Mouse (Mus musculus) left cerebral cortex, adult 2 months (tissue): ENCODE results near the gene Pam. TPM values are rescaled to one million over a fixed set of nuclear protein-coding genes. Genes with fewer than 3 reads are reported as not detected.

ENCODE experiments used
- DNase-seq, 2 experiments: peaks; one replicate each; pipeline ENCODE4 v3.0.0; 2021 to 2022; ENCODE audit warnings: low spot score in 2 of 2, mixed read lengths in 1 of 2; ENCODE audit errors: extremely low spot score in 1 of 2
- H3K27ac ChIP-seq: fragments of 200-600 bp; 2 replicates; pipeline ENCODE4 v1.8.1; 2022
- H3K4me3 ChIP-seq: fragments of 200-600 bp; 2 replicates; pipeline ENCODE4 v1.8.1; 2022
- CTCF ChIP-seq: fragments of 200-600 bp; IDR thresholded peaks from 2 replicates; pipeline ENCODE4 v1.8.1; 2022; ENCODE audit warnings: antibody characterized with exemption, mild to moderate bottlenecking, moderate library complexity
- intact Hi-C: fragments of 180-260 bp; cut with DNase I; formaldehyde crosslinking; loops from one replicate; pipeline ENCODE4 v1.15.1; 2025
- total RNA-seq, 2 experiments: library from RNA; stranded (reverse); gene quantifications; 2 replicates each; pipeline ENCODE4 v1.2.3; 2021

Pam gene
- total RNA-seq, 2 experiments from 2014 or later: 258 to 269 TPM

DNA sequence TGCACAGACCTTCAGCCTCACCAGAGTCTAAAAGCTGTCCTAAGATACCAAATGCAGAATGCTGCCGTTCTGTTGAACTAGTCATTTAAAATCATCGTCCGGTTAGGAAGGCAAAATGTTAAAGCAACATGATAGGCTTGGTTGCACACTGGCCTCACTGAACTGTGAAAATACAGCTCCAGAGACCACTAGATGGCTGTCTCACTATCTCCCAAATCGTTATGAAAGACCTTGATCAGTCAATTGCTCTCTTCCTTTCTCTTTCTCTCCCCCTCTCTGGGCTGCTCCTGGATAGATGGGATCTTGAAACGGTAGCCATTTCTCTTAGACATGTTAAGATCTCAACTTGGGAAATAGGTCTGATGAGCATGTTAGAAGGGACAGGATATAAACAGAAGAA lies 223.0 kb downstream of the Pam start:
- no peak overlapping the region for H3K4me3 ChIP-seq
- intact Hi-C loops: no loop called here
- DNase-seq: no peak

DNA sequence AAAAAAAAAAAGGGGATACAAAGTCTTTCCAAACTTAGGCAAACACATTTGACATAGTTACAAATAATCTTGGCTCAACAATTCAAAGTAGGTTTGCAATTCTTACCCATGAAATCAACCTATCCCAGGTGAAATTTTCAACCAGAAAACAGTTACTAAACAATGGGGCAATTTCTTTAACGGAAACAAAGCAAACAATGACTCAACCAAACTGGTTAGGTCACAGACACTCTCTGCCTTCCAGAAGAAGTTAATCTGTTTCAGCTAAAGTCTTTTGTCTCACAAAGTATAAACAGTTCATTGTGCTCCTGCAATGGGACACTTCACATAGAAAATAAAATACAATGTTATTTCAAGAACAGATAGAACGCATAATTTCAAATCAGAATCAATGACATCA lies 223.4 kb downstream of the Pam start:
- Histone ChIP-seq H3K27ac (no peak overlapping the region), H3K4me3 (no peak overlapping the region)
- no peak for DNase-seq
- TF ChIP-seq CTCF: no peak
- intact Hi-C loops: no loop called here

More for the DNA sequence above, 223.0 kb downstream of the Pam start:
- TF ChIP-seq CTCF: peak; percentile 43
- H3K27ac ChIP-seq: no peak overlapping the region; the same call in 1 of the 2 replicates

DNA sequence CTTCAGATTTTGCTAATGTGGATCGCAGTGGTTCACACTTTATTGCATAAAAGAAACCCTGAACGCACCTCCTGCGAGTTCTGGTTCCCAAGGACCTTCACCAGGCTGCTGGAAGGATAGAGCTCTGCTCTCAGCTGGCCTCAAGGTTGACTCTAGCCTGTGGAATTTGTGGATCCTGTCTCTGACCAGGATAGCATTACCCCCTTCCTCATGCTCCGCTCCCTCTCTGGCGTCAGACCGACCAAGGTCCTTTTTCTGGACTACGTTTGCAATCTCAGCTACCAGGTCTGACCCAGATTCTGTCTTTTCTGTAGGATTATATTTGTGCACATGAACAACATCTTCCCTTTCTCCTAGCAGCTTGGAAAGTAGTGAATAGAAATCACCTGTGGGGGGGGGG lies 231.3 kb downstream of the Pam start:
- H3K27ac ChIP-seq: peak overlapping the region; percentile 72
- intact Hi-C loops: loop anchor here (5.0 kb wide), 1 partner anchor 113 kb away; no protein-coding TSS in a partner anchor
- DNase-seq: no peak
- H3K4me3 ChIP-seq: no peak overlapping the region
- TF ChIP-seq CTCF: no peak

DNA sequence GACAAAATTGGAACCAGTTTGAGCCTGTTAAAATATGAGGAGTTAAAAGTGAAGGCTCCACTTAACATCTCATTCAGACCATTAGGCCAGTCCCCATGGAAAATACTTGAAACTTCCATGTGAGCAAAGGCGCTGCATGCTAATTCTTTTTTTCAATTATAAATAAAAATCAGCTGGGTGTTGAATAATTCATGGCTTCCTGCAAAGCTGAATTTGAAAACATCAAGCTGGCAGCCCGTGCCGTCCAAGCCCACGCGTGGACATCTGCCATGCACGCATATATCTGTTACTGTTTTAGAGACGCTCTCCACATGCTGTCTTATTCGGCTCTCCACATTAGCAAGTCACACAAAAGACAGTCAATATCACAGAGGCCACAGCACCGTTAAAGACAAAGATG lies 232.3 kb downstream of the Pam start:
- Histone ChIP-seq H3K4me3 (no peak overlapping the region), H3K27ac (peak overlapping the region; percentile 72)
- TF ChIP-seq CTCF: no peak
- intact Hi-C loops: loop anchor here (5.0 kb wide), 1 partner anchor 114 kb away; no protein-coding TSS in a partner anchor
- peak; percentile 67 to 84 for DNase-seq

DNA sequence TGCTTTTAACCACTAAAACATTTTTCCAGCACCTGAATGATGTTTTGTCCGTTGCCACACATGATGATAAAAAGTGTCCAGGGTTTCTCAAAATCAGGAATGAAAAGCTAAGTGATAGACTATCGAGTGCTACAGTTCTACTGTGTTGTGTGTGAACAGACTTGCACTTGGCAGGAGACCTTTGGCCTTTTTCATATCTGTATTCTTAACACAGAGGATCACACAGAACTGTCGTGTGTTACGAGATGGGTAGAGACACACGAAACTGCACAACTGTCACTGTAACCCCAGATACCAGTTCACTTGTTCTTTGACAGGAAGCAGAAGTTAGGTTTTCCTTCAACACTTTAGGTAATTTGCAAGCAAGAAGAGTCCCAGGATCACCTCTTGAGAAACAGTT lies 232.7 kb downstream of the Pam start:
- DNase-seq: no peak
- TF ChIP-seq CTCF: no peak
- Histone ChIP-seq H3K4me3 (no peak overlapping the region), H3K27ac (peak overlapping the region; percentile 37)
- intact Hi-C loops: loop anchor here (5.0 kb wide), 1 partner anchor 115 kb away; no protein-coding TSS in a partner anchor

DNA sequence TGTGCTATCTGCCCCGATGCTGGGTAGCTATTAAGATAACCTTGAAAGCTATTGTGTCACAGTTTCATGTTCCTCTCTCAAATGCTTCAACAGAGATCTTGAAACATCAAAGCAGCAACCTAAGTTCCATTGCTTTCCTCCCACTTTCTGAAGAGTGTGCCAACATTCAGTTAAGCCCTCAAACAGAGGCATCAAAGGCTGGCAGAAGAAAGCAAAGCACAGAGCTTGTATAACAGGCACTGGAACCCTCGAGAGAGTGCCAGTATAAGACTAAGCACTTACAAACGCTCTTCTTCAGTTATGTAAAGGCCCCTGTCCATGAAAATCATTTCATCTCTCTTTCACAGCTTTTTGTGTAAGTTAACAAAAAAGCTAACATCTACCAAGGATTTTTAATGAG lies 241.2 kb downstream of the Pam start:
- intact Hi-C loops: no loop called here
- no peak for TF ChIP-seq CTCF
- Histone ChIP-seq H3K4me3 (no peak overlapping the region), H3K27ac (0 out of 2 replicates have a peak overlapping the region, but pooled peaks have one; percentile 16)
- no peak for DNase-seq

DNA sequence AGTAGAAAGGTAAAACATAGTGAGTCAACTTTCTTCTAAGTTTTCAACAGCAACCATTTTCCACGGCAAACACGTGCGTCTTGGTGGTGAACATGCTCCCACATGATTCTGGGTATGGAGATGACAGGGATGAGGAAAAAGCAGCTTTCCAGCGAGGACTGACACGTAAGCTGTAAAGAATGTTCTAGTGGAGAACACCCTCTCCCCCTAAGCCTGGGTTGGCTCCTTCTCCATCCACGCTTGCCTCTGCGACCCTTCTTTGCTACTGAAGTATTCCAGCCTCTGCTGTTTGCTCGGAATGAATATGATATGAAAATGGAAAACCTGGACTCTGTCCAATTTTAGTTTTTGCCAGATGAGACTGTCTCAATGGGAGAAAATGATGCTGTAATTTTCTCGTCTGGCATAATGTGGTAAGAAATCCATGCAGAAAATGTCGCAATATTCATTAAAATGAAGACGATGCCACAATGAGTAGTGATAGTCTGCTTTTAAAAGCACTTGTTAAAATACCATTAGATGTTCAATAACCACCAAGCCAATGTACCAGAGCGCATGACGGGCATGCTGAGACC lies 243.8 kb downstream of the Pam start:
- Histone ChIP-seq H3K27ac (no peak overlapping the region), H3K4me3 (no peak overlapping the region)
- DNase-seq: no peak
- TF ChIP-seq CTCF: no peak
- intact Hi-C loops: no loop called here

DNA sequence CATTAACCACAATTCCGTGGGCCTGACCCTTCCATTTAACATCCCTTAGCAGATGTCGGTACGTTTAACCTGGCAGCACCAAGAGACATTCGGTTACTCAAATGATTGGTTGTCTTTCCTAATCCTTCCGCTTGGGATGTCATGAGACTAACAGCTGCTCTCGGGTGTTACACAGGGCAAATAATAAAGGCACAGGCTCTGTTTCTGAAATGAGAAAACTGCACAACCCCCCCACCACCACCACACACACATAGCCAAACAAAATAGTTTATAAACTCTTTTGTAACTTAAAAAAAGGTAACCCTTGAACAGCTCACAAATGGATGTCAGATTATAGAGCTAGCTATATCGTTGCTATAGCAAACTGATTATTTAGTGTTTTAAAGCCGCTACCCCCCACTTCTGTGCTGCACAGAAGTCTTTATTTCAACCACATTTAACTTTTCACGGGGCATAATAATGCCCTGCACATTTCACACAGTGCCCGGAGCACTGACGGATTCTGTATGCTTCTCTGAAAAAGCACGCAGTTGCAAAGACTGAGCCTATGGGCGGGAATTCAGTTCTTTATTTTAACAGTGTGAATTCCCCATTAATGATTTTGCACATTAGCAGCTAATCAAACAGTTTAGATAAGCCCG lies 246.7 kb downstream of the Pam start:
- intact Hi-C loops: no loop called here
- H3K27ac ChIP-seq: no peak overlapping the region
- TF ChIP-seq CTCF: no peak
- DNase-seq: no peak
- no peak overlapping the region for H3K4me3 ChIP-seq

DNA sequence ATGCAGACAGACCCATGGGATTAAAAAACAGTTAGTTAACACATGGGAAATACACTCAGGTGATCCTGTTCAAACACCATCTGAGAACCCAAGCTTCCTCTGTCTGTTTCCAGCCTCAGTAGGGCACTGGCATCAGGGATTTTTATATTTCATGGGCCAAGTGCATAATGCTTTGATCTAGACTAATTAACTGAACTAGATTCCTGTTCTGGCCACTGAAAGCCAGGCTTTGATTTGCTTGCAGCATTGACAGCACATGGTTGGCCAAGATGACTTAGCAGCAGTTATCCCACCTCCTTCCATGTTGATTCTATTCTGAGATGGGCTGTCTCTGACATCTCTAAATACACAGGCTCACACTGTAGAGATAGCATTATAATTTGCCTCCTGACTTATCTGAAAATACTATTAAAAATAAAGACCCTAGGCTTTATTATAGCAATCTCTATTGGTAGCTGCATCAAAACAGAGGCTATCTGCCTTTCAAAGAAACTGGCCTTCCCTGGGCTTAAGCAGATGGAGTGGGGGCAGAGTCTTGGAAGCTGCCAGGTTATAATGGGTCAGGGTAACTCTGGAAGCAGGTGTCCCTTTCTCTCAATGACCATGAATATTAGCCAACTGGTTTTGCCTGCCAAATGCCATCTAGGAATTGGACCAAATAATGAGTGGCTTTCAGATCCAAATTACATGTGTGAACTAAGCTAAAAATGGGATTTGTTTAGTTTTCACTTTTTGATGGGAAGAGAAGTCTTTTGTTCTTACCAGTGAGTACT lies 252.0 kb downstream of the Pam start:
- intact Hi-C loops: no loop called here
- TF ChIP-seq CTCF: no peak
- H3K4me3 ChIP-seq: no peak overlapping the region
- H3K27ac ChIP-seq: no peak overlapping the region
- no peak for DNase-seq

DNA sequence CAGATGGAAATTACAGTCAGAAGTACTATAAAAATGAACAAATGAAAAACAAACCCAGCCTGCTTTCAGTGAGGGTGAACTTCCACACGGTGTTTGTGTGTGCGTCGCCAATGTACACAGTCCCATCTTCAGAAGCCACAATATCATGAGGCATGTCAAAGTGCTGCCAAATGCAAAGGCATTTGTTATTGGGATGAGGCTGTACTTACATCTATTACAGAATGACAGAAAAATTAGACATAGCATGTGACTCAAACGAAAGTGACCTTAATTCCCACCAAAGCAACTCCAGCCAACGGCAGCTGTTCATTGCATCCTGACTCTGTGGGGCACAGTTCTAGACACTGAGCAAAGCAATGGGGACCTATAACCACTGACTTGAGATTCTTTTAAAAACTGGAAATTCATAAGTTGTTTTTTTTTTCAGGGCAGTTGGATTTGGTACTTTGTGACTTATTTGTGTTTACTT lies 261.1 kb downstream of the Pam start:
- Histone ChIP-seq H3K27ac (no peak overlapping the region), H3K4me3 (no peak overlapping the region)
- intact Hi-C loops: no loop called here
- no peak for DNase-seq
- no peak for TF ChIP-seq CTCF

DNA sequence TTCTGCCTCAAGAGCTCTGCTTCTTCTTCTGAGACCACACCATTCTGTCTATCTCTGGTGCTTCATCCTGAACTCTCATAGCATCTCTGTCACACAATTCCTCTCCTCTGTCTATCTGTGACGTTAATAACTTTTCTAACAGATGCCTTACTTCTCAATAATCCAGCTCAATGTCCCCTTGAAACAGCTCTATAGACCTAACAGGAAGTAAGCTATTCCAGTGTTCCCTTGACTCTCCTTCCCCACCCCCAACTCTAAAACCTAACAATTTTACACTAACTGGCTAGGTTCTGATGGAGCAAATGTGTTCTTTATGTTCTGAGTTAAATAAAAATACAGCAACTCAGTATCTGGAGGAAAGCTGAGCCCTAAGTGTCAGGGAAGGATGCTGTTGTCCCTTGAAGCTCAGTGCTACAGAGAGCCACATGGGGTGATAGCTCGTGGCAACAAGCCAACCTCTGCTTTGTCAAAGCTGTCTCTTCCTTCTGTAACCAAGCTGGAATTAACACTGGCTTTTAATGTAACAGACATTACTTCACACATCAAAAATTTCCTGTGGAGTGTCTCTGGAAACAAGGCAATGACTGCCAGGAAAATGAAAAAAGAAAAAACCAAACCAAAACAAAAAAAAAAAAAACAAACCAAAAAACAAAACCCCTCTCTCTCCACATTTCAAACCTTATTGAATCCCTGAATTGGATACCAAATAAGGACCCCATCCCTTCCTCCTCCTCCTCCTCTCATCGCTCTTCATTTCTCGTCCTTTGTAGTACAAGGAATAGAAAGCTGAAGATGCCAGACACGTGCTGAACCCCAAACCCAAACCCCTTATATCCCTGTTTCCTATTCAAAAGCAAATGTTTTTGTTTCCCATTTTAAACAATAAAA lies 261.7 kb downstream of the Pam start:
- intact Hi-C loops: no loop called here
- H3K4me3 ChIP-seq: no peak overlapping the region
- DNase-seq: no peak
- no peak for TF ChIP-seq CTCF
- no peak overlapping the region for H3K27ac ChIP-seq
